ENCODE assay signal across 8 mouse cellular contexts in genomic region chr19:40587491-40588292, GRCm38 (mm10). TPM values are rescaled to one million over a fixed set of nuclear protein-coding genes. Genes with fewer than 3 reads are reported as not detected.
DNase-seq lines count a peak whose midpoint lies in the region; ATAC-seq and TF ChIP-seq lines count a peak whose summit lies in the region.

No protein-coding gene starts in this region.

- H3K9me3 ChIP-seq in kidney, postnatal 0 days (replicated peaks; ENCODE audit: low read length): no peaks in the 10 kb centered on the region
- no peaks in the 10 kb centered on the region for H3K9me3 ChIP-seq in hindbrain, embryonic 11.5 days (ENCODE audit: control insufficient read depth, low read length)
- H3K9me3 ChIP-seq in midbrain, embryonic 14.5 days (ENCODE audit: control insufficient read depth, low read length): no peaks in the 10 kb centered on the region

- peak overlapping the region; percentile 80 for H3K4me2 ChIP-seq in kidney, postnatal 0 days (ENCODE audit: low read length)
- peak overlapping the region; percentile 83 for H3K4me2 ChIP-seq in hindbrain, embryonic 11.5 days (replicated peaks; ENCODE audit: low read depth, low read length)
- H3K4me2 ChIP-seq in midbrain, embryonic 14.5 days (ENCODE audit: low read length): peak overlapping the region; percentile 62

- H3K36me3 ChIP-seq in kidney, postnatal 0 days (ENCODE audit: insufficient read depth, low read length): no peaks in the 10 kb centered on the region
- no peaks in the 10 kb centered on the region for H3K36me3 ChIP-seq in hindbrain, embryonic 11.5 days (ENCODE audit: control insufficient read depth, insufficient read depth, low read length)
- peaks cover 15% of the 10 kb centered on the region for H3K36me3 ChIP-seq in midbrain, embryonic 14.5 days (ENCODE audit: control insufficient read depth, insufficient read depth, low read length)

- TF ChIP-seq POLR2A in bone marrow, adult 2 months (IDR thresholded peaks at IDR 0.05; ENCODE audit: borderline replicate concordance, control insufficient read depth, low read depth, low read length): no peak

- WGBS in kidney, postnatal 0 days: 2% methylated on average over 30 of the region's 30 CpGs
- 2% methylated on average over 30 of the region's 30 CpGs for whole genome bisulfite sequencing in bone marrow, adult 2 months
- 5% methylated on average over 30 of the region's 30 CpGs for WGBS in hindbrain, embryonic 11.5 days
- 4% methylated on average over 30 of the region's 30 CpGs for WGBS in midbrain, embryonic 14.5 days

- no peak for ATAC-seq in kidney, postnatal 0 days (replicated peaks; ENCODE audit: low FRiP score, low read depth)
- peak; percentile 67 for ATAC-seq in hindbrain, embryonic 11.5 days (ENCODE audit: low FRiP score)
- no peak; the same call in 1 of the 2 replicates for ATAC-seq in midbrain, embryonic 14.5 days (ENCODE audit: low FRiP score, low TSS enrichment)

- H3K4me1 ChIP-seq in kidney, postnatal 0 days (replicated peaks; ENCODE audit: insufficient read depth, low read length): no peaks in the 10 kb centered on the region
- no peaks in the 10 kb centered on the region for H3K4me1 ChIP-seq in bone marrow, adult 2 months (ENCODE audit: control insufficient read depth, insufficient read depth, low read length)
- 0 out of 2 replicates have a peak, but pooled peaks cover 4% of the 10 kb centered on the region for H3K4me1 ChIP-seq in hindbrain, embryonic 11.5 days (replicated peaks; ENCODE audit: control insufficient read depth, insufficient read depth, low read length)
- H3K4me1 ChIP-seq in midbrain, embryonic 14.5 days (ENCODE audit: control insufficient read depth, insufficient read depth, low read length): peaks cover 16% of the 10 kb centered on the region

- no peak for TF ChIP-seq CTCF in kidney, postnatal 0 days (IDR thresholded peaks at IDR 0.05; ENCODE audit: low read depth)
- TF ChIP-seq CTCF in bone marrow, adult 2 months (IDR thresholded peaks at IDR 0.05; ENCODE audit: control insufficient read depth, insufficient read depth, low read length): no peak

- no peak for DNase-seq in kidney, postnatal 0 days (ENCODE audit: low spot score)
- no peak for DNase-seq in kidney, postnatal 10 days
- peak; percentile 4 for DNase-seq in hindbrain, embryonic 11.5 days (ENCODE audit: low spot score)
- peak; percentile 2 for DNase-seq in midbrain, embryonic 14.5 days
- DNase-seq in right cerebral cortex, postnatal 25 days: no peak
- DNase-seq in left cerebral cortex, postnatal 36 days (ENCODE audit: low spot score in 2 of 2): no peak
- DNase-seq in thymus, postnatal 36 days: no peak

- peak overlapping the region; percentile 57 for H3K9ac ChIP-seq in kidney, postnatal 0 days (ENCODE audit: low read depth, low read length)
- H3K9ac ChIP-seq in hindbrain, embryonic 11.5 days (ENCODE audit: low read depth, low read length): peak overlapping the region; percentile 83
- H3K9ac ChIP-seq in midbrain, embryonic 14.5 days (replicated peaks; ENCODE audit: low read length): peak overlapping the region; percentile 84

- H3K27me3 ChIP-seq in kidney, postnatal 0 days (ENCODE audit: insufficient read depth, low read length): no peaks in the 10 kb centered on the region
- H3K27me3 ChIP-seq in hindbrain, embryonic 11.5 days (ENCODE audit: control insufficient read depth, insufficient read depth, low read length): no peaks in the 10 kb centered on the region
- no peaks in the 10 kb centered on the region for H3K27me3 ChIP-seq in midbrain, embryonic 14.5 days (ENCODE audit: control insufficient read depth, insufficient read depth, low read length)

- peak overlapping the region; percentile 63 for H3K4me3 ChIP-seq in kidney, postnatal 0 days (replicated peaks; ENCODE audit: low read depth, low read length)
- peak overlapping the region; percentile 61 for H3K4me3 ChIP-seq in bone marrow, adult 2 months (replicated peaks; ENCODE audit: control insufficient read depth, low read depth, low read length)
- H3K4me3 ChIP-seq in hindbrain, embryonic 11.5 days (ENCODE audit: low read depth, low read length): peak overlapping the region; percentile 86
- peak overlapping the region; percentile 79 for H3K4me3 ChIP-seq in midbrain, embryonic 14.5 days (replicated peaks; ENCODE audit: low read depth, low read length)

- no peak overlapping the region for H3K27ac ChIP-seq in kidney, postnatal 0 days
- H3K27ac ChIP-seq in bone marrow, adult 2 months (ENCODE audit: control insufficient read depth, insufficient read depth, low read depth, low read length, poor library complexity): peak overlapping the region; percentile 53; the same call in 1 of the 2 replicates
- H3K27ac ChIP-seq in hindbrain, embryonic 11.5 days (ENCODE audit: low read depth, low read length): peak overlapping the region; percentile 61
- peak overlapping the region; percentile 62 for H3K27ac ChIP-seq in midbrain, embryonic 14.5 days (replicated peaks; ENCODE audit: low read depth, low read length)

- intact Hi-C loops in left cerebral cortex, postnatal 36 days (cut with DNase I): no loop called here

RNA-seq across cellular contexts. Expression of gene Aldh18a1, which starts 0.6 kb away (rescaled TPM):
- polyA plus RNA-seq in kidney, postnatal 0 days (2015; fragmentation: Nextera tagmentation; extraction: Ambion mirVana): 28.4 and 33.4 TPM in 2 replicates
- polyA plus RNA-seq in bone marrow, adult 2 months (2011; ENCODE audit: insufficient read depth, insufficient read length, low replicate concordance, missing spikeins): 14.8 and 15.5 TPM in 2 replicates
- polyA plus RNA-seq in hindbrain, embryonic 11.5 days (2014; fragmentation: Nextera tagmentation; extraction: Ambion mirVana): 62.7 and 70.1 TPM in 2 replicates
- polyA plus RNA-seq in midbrain, embryonic 14.5 days (2014; fragmentation: Nextera tagmentation; extraction: Ambion mirVana): 45.2 and 57.8 TPM in 2 replicates
- total RNA-seq in left cerebral cortex, postnatal 36 days (2021): 10 to 100 TPM; 23.0 to 25.8 TPM

RNA-seq across cellular contexts. Expression of gene Tctn3, which starts 24.3 kb away (rescaled TPM):
- 9.3 and 11.0 TPM in 2 replicates for polyA plus RNA-seq in kidney, postnatal 0 days (2015; fragmentation: Nextera tagmentation; extraction: Ambion mirVana)
- polyA plus RNA-seq in bone marrow, adult 2 months (2011; ENCODE audit: insufficient read depth, insufficient read length, low replicate concordance, missing spikeins): 1.2 and 2.7 TPM in 2 replicates
- 12.0 and 13.2 TPM in 2 replicates for polyA plus RNA-seq in hindbrain, embryonic 11.5 days (2014; fragmentation: Nextera tagmentation; extraction: Ambion mirVana)
- polyA plus RNA-seq in midbrain, embryonic 14.5 days (2014; fragmentation: Nextera tagmentation; extraction: Ambion mirVana): 12.5 and 13.7 TPM in 2 replicates
- 10 to 100 TPM; 17.2 to 25.0 TPM for total RNA-seq in left cerebral cortex, postnatal 36 days (2021)

RNA-seq across cellular contexts. Expression of gene Entpd1, which starts 24.5 kb away (rescaled TPM):
- polyA plus RNA-seq in kidney, postnatal 0 days (2015; fragmentation: Nextera tagmentation; extraction: Ambion mirVana): 8.5 and 9.1 TPM in 2 replicates
- 9.9 and 17.6 TPM in 2 replicates for polyA plus RNA-seq in bone marrow, adult 2 months (2011; ENCODE audit: insufficient read depth, insufficient read length, low replicate concordance, missing spikeins)
- 8.5 and 9.4 TPM in 2 replicates for polyA plus RNA-seq in hindbrain, embryonic 11.5 days (2014; fragmentation: Nextera tagmentation; extraction: Ambion mirVana)
- 5.4 and 9.2 TPM in 2 replicates for polyA plus RNA-seq in midbrain, embryonic 14.5 days (2014; fragmentation: Nextera tagmentation; extraction: Ambion mirVana)
- total RNA-seq in left cerebral cortex, postnatal 36 days (2021): 10 to 100 TPM; 12.5 to 16.9 TPM

Comparison
In these comparisons a context has a peak if more than half of its experiments do, and no peak if none do; other contexts are left out.
1. DNase-seq: peak in hindbrain, embryonic 11.5 days (single experiment) and midbrain, embryonic 14.5 days (single experiment); none in kidney, postnatal 0 days (single experiment), kidney, postnatal 10 days (single experiment), right cerebral cortex, postnatal 25 days (single experiment), left cerebral cortex, postnatal 36 days (0 of 2) and thymus, postnatal 36 days (0 of 2).
2. Peak in every context shown above with its lines, with median percentiles within 50 percentile points of each other: H3K4me2 ChIP-seq, H3K4me3 ChIP-seq and H3K9ac ChIP-seq.